Mouse (Mus musculus) kidney, postnatal 10 days (tissue): ENCODE results near the gene Gm17949.

ENCODE experiments used
- DNase-seq: peaks from one replicate; pipeline ENCODE4 v3.0.0; 2021; ENCODE audit warnings: mixed read lengths

Gm17949 gene

DNA sequence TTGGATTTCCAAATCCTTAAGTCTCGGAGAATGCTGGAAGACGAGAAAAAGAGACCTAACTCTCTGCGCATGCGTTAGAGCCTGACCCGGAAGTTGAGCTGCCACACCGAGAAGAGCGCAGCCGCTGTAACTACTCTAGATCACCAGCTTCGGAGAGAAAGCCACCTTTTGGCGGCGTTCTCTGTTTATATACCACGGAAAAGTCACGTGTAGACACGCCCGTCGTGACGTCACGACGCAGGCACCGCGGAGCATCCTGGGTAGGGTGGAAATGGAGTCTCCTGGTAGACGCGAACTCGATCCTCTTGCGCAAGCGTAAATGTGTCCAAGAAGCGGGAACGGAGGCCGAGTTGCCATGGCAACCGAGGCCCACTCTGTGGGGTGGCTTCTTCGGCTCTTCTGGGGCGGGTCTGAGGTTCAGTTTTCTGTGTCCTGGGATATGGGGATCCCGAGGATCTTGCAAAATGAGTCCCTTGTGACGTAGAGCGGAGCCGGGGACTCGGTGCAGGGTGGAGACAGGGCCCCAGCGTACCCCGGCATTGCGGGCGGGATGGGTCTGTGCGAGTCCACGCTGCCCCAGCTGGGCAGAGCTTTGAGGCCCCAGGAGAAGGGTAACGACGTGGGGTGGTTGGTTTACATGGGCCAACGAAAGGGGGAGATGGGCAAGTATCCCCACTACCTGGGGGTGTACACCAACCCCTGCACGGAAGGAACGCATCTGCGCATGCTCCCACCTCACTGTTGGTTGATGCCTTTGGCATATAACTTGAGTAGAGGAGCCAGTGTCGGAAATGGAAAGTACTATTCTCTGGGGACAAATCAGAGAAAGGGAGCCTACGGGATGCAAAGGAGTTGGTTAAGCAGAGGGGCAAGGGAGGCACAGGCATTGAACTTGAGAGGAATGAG lies at the start of gene Gm17949, which contains the start of gene Gtf2f1:
TSS of gene Gm17949 (plus strand) at position 234 of the 906 bp plus-strand sequence.
TSS of gene Gtf2f1 (minus strand) at position 53 of the 906 bp plus-strand sequence.
- peak; percentile 97 for DNase-seq

DNA sequence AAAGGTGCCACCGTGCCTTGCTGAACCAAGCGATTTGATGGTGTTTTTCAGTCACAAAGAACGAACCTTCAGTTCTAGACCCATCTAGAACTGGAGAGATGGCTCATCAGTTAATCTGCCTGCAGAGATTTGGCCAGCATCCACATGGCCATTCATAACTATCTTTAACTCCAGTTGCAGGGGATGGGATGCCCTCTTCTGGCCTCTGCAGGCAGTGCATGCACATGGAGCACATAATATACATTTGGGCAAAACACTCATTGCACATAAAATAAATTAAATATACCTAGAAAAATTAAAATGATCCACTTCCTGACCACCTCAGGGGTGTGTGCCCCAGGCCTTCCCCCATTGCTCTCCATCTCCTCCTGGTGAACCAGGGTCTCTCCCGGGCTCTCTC lies 49.4 kb upstream of the Gm17949 start:
- no peak for DNase-seq

- no peak for DNase-seq
These were observed 48.4 kb upstream of the Gm17949 start for GRCm38 (mm10) chr17:56962642-56963405.

DNA sequence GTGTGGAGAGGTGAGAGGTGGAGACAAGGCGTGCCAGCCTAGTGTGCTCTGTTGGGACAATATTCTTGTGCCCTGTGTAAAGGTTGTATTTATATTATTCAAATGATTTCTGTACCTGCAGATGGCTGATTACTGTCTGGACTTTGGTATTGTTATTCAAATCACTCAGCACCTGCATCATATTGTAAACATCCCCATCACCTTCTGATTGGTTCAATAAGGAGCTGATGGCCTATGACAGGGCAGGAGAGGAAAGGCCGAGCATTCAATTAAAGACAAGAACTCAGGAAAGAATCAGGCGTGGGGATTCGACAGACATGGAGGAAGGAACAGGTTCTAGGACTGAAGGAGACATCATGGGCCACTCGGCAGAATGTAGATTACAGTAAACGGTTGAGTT lies 47.6 kb upstream of the Gm17949 start:
- DNase-seq: no peak

DNA sequence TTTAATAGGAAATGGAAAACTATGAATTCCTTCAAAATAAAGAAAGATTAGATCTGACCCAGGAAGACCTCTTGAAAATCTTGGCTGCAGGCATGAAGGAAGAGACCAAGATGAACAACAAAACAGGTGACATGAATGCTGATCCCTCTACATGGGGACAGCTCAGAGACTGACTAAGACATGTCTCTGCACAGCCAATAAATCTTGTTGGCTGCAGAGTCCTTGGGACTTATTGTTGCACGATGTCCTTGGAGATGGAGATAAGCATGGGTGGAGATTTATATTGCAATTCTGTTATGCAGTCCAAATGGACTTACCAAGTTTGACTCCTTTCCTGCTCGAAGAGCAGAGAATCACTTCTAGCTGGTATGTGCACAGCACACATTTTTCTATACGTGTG lies 41.9 kb upstream of the Gm17949 start:
- DNase-seq: no peak

DNA sequence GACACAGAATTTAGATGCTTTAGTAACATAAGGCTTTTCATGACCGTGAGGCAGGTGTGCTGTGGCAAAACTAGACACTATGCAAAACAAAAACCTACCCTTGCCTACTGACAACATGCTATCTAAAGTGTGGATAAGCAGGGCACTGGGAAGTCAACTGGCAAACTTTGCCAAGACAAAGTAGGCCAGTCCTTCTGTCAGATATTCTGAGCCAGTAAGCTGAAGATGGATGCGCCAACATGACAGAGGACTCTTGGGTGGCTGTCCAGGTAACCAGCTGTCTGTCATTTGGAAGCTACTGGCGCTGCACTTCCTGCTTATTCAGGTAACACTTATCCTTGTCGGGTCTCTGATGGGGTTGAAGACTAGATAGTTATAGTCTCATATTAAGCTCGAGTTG lies 41.2 kb upstream of the Gm17949 start:
- no peak for DNase-seq

DNA sequence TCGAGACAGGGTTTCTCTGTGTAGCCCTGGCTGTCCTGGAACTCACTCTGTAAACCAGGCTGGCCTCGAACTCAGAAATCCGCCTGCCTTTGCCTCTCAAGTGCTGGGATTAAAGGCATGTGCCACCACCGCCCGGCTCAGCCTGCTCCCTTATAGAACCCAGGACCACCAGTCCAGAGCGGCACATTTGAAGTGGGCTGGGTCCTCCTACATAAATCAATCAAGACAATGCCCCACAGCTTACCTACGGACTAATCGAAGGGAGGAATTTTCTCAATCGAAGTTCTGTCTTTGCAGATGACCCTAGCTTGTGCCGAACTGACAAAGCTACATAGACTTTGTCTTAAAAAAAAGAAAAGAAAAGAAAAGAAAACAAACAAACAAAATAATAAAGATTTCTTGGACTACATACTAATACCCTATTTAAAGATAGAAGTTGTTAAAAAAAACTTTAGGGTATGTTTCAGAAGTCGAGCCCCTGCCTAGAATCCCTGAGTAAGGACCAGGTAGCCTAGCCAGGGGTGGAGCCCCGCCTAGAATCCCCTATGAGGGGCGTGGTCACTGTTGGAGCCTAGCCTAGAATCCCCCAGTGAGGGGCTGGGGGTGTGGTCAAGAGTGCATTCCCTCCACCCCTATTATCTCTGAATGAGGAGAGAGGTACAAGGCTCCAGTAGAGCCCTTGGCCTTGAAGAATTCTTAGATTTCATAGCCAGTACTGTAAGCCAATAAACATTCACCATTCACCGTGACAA lies 37.1 kb upstream of the Gm17949 start:
- no peak for DNase-seq

- DNase-seq: no peak
These were observed 36.5 kb upstream of the Gm17949 start for GRCm38 (mm10) chr17:56974708-56975240.

- DNase-seq: no peak
These were observed 35.9 kb upstream of the Gm17949 start for GRCm38 (mm10) chr17:56975391-56975790.

GRCm38 (mm10) chr17:56976531-56977390 lies 34.5 kb upstream of the Gm17949 start:
- DNase-seq: no peak

- DNase-seq: no peak
These were observed 31.7 kb upstream of the Gm17949 start for GRCm38 (mm10) chr17:56979524-56979923.

GRCm38 (mm10) chr17:56981049-56981448 lies 30.2 kb upstream of the Gm17949 start:
- no peak for DNase-seq

GRCm38 (mm10) chr17:56982013-56982412 lies 29.3 kb upstream of the Gm17949 start, which contains the start of gene Acer1:
Gene Acer1 (minus strand): TSS chr17:56982126.
- no peak for DNase-seq

DNA sequence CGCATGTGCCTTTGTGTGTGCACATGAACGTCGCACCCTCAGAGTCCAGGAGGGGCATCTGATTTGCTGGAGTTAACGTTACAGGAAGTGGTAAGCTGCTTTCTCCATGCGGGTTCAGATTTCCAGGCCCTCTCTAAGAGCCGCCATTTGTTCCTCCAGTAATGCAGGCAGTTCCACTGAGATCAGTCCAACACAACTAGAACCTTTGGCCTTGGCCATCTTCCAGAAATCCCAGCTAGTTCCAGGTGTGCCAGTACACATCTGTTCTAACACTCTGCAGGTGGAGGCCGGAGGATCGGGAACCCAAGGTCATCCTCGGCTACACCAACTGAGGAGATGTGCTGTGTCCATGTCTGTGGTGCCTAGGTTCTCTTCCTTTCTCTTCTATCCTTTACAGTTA lies 26.4 kb upstream of the Gm17949 start:
- DNase-seq: no peak

DNA sequence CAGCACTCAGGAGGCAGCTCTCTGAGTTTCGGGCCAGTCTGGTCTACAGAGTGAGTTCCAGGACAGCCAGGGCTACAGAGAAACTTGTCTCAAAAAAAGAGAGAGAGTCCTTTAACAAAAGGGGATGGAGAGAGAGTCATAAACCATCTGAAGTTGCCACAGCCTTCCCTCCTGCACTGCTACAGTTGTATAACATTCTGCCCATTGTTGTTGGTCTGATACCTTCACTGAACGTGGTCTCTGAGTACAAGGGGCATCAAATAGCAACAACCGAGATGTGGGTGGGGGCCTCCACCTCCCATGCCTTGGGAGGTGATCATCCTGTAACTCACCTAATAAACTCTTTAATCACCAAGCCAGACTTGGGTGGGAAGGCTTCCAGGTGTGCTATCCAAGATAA lies 25.6 kb upstream of the Gm17949 start:
- DNase-seq: no peak

DNA sequence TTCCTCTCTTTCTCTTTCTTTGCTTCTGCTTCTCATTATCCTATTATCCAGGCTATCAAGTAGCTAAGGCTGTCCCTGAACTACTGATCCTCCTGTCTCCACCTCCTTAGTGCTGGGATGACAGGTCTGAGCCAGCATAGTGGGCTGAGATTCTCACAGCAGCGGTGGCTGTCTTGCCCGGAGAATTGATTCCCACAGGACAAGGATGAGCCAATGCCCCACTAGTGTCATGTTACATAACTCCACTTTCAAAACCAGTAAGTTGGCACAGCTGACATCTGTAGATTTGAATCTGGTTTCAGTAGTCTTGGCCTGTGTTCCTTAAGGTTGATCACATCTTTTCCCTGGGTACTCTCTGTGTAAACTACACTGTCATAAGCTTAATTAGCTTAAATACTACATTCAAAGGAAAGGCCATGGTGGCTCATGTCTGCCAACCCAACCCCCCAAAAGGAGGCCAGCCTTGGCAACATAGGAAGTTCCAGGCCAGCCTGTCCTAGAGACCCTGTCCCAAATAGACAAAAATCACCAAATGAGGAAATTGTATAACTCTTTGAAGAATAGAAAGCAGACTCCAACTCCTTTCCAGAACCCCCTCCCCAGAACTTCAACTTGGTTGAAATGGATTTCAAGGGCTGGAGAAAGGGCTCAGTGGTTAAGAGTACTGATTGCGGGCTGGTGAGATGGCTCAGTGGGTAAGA lies 25.0 kb upstream of the Gm17949 start:
- DNase-seq: no peak

GRCm38 (mm10) chr17:56988441-56988840 lies 22.8 kb upstream of the Gm17949 start:
- DNase-seq: no peak

DNA sequence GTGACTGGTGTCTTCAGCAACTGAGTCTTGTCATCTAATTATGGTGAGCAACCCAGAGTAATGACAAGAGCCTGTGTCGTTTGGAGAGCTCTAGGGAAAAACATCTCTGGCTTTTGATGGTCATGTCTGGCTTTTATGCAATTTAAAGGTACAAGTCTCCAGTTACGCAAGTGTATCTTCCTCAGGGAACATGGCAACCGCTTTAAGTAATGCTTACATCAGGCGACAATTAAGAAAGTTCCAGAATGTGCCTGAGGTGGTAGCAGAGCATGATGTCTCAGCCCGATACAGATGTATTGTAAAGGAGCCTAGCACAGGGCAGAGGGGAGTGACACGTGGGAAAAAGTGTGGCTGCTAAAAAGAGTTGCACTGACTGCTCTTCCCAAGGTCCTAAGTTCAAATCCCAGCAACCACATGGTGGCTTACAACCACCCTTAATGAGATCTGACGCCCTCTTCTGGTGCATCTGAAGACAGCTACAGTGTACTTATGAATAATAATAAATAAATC lies 22.3 kb upstream of the Gm17949 start:
- DNase-seq: no peak

- DNase-seq: peak; percentile 83
These were observed 21.7 kb upstream of the Gm17949 start for GRCm38 (mm10) chr17:56989467-56990114.

DNA sequence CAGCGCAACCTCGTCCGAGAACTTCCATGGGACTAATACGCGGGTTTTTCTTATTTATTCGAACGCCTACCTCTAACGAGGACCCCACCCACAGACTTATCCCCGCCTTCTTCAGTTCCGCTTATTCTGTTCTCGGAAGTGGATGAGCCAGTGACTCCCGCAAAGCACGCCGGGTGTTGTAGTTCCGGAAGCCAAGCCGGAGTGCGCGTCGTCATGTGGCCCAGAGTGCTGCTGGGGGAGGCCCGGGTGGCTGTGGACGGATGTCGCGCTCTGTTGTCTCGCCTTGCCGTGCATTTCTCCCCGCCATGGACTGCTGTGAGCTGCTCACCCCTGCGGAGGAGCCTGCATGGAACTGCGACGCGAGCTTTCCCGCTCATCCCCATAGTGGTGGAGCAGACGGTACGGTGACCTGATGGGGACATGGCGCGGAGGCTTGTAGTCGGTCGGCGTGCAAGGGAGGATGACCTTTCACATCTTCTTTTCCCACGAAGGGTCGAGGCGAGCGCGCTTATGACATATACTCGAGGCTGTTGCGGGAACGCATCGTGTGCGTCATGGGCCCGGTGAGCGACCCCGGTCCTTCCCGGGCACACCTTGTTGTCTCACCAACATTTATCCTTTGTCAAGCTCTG lies 21.0 kb upstream of the Gm17949 start, which contains the start of gene Clpp:
TSS of gene Clpp (plus strand) at position 191 of the 632 bp plus-strand sequence.
- peak; percentile 97 for DNase-seq
